Mouse (Mus musculus) thymus, adult 2 months (tissue): ENCODE measurements around the gene Amt.

Experiments
- CTCF ChIP-seq: fragments of 200-500 bp; IDR thresholded peaks from 2 replicates; pipeline ENCODE4 v1.5.1; 2012; ENCODE audit warnings: mild to moderate bottlenecking, control low read depth, low read length, moderate library complexity, borderline replicate concordance; ENCODE audit not compliant: control insufficient read depth, poor library complexity, insufficient read depth; ENCODE audit errors: extremely low read depth
- POLR2A ChIP-seq: fragments of 200-500 bp; IDR thresholded peaks from 2 replicates; pipeline ENCODE4 v1.6.1; 2012; ENCODE audit warnings: mild to moderate bottlenecking, low read length, control low read depth, moderate library complexity; ENCODE audit not compliant: control insufficient read depth, poor library complexity, insufficient read depth; ENCODE audit errors: extremely low read depth

- TF ChIP-seq CTCF (no peak), POLR2A (no peak)
Observed at GRCm38 (mm10) chr9:108266261-108266935, 30.3 kb upstream of the Amt start.
